Mouse (Mus musculus): ENCODE measurements around the gene Itga5. TPM values are rescaled to one million over a fixed set of nuclear protein-coding genes. Genes with fewer than 3 reads are reported as not detected.
A peak's percentile ranks its signal among the peaks of the same experiment; 100 is the strongest.

Itga5 gene
- total RNA-seq, 2 experiments from 2014 or later: 9.5 to 15.2 TPM

DNA sequence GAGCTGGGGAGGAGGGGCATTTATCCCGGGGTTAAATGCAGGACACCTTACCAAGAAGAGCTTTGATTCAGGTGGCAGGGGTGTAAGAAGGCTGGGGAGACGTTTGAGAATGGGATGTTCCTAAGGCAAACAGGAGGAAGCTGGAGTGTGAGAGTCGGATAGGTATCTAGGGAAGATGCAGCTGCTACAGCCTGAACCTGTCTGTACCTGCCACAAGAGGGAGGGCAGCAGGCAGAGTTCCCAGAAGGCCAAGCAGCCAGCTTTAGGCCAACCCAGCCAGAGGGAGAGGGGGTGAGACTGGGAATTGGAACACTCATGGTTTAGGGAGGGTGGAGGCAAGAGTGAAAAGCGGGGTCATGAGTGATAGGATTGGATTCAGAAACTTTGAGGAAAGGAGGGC, 25.8 kb downstream of the Itga5 start:
- DNase-seq: no peak

- DNase-seq: peak; percentile 54
Measured at GRCm38 (mm10) chr15:103339961-103340337, 26.6 kb downstream of the Itga5 start, which contains the start of gene Zfp385a. TSS of gene Zfp385a (minus strand) at chr15:103340093.

DNA sequence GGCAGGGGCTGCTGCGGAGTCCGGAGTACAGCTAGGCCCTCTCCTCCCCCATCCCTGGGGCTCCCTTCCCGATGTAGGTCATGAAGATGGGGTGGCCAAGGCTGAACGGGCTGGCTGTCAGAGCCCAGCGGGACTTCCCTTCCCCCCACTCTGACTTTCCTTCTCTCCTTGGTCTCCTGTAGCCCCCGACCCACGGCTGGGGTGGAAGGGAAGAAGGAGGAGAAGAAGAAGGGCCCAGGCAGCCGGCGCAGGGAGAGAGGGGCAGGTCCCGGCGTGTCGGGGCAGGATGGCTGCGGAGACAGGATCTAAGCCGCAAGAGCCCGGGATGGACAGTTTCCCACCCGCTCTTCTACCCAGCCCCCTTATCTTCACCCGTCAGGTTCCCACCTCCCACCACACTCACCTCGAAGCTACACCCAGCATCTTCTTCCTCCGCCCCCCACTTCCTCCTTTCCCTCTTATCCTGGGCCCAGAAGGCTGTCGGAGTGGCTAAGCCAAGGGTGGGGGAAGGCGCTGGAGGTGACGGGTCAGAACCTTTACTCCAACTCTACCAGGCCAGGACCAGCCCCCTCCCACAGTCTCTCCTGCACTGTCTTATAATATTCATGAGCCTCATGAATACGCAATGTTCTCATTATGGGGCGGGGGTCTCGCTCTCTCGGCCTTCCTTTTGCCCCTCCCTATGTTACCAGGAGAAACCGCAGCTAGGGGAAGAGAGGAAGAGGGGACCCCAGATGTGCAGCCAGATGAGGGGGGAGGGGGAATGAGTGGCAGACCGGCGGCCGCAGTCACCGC, 27.2 kb downstream of the Itga5 start:
- DNase-seq: no peak

GRCm38 (mm10) chr15:103338829-103339165, 27.8 kb downstream of the Itga5 start:
- DNase-seq: no peak

DNA sequence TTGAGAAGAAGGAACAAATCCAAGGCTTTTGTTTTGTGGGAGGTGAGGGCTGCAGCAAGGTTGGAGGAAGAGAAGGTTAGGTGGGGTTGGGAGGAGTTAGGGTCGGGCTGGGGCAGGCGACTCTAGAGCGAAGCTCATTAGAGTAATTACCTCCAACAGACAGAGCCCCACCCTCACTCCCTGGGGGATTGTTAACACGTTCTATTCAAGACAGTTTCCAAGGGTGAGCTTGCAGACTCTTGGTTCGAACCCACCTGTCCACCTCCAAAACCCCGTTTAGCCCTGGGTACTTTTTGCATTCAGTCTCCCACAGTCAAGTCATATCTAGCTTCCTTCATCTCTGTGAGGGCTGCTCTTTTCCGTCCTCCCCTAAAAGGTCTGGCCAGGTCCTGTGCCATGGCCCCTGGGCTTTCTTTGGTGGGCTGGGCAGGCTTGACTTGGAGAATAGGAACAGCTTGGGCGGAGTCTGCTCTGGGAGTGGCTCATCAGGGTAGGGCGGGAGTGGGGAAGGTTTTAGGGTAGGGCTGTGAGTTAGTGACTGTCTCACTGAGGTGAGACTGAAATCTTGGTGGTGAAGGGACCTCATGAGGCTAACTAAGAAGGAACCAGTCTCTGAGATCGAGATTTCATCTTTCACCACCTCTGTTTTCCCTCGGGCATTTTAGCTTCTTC, 29.4 kb downstream of the Itga5 start:
- no peak for DNase-seq

- no peak for DNase-seq
Measured at GRCm38 (mm10) chr15:103335488-103336235, 30.9 kb downstream of the Itga5 start.

DNA sequence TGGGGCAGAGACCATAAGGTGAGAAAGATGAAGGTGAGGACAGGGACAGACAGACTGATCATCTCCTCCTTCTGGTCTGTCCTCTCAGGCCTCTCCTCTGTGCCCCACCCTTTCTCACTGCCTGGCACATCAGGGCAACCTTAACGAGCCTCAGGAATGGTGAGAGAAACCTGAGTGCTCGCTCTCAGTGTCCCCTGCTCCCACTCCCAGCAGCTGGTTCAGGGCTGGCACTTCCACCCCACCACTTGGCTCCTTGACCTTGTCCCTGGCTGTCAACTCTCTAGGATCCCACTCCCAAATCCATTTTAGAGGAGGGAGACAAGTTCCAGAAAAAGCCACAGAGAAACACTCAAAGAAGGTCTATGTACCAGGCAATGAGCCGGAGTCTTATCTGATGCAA, 31.5 kb downstream of the Itga5 start:
- no peak for DNase-seq

GRCm38 (mm10) chr15:103334194-103334593, 32.4 kb downstream of the Itga5 start:
- DNase-seq: no peak

- no peak for DNase-seq
Measured at GRCm38 (mm10) chr15:103333738-103334137, 32.8 kb downstream of the Itga5 start.

DNA sequence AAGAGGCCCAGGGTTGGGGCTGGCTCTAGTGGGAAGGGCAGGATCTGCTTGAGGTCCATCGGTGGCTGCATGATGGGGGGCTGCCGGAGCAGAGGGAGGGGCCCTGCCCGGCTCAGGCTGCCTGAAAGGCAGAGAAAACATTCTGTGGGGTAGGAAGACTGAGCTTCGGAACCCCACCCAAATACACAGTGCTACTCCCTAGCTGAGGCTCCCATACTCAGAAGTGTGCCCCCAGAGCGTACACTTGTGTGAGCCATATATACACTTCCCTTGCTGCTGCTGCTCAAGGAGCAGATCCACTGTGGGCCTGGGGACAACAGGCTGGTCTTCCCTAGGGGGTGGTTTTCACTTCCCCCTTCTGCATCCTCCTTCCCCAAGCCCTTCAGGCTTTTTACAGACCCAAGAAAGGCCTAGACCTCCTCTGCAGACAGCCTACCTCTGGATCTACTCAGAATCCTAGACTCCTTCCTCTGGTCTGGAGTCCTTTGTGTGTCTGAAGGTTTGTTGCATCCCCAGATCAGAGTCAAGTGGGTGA, 33.4 kb downstream of the Itga5 start:
- DNase-seq: no peak

DNA sequence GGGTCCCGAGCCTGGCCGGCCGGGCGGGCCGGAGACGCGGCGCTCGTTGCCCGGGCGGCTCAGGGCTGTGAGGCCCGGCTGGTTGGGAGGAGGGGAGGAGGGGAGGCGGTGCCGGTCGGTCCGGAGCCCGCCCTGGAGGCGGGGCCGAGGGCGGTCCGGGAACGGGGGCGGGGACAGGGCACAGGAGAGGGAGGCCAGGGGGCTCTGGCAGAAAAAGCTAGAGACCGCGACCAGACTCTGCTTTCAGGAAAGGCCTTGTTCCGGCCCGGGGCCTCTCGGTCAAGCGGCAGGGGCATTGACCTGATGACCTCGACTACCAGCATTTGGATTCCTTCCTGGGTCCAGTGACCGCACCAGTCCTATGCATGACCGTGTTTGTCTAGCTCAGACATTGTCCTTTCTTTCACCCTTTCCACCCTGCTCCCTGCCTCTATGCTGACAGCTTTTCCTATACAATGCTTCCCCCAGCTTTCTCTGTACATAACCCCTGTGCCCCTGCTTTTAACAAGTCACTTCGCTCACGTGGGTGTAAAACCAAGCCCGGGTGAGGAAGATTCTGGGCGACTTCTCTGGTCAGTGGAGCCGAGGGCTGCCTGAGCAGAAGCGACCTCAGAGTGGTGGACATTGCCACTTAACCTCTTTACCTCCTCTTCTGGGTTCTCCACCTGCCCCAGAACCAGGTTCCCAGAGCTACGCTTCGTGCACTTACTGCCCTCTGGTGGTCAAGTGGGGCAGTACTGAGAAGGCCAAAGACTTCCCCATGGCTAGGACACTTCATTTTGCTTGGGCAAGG, 42.9 kb downstream of the Itga5 start:
- DNase-seq: peak; percentile 89

DNA sequence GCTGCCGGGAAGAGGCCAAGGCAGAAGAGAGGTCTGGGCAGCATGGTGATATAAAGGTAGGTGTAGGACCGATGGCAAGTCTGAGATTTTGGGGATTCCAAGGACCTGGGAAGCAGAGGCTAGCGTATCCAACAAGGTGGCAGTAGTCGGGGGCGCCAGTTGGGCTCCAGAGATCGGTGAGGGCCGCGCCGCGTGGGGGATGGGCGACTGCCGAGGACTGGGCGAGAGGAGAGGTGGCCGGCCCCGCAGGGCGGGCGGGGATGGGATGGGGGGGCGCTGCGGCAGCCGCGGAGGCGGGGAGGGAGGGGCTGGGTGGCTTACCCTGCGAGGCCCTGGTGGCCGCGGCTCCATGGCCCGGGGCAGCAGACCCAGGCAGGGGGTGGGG, 43.5 kb downstream of the Itga5 start:
- DNase-seq: no peak

GRCm38 (mm10) chr15:103322396-103322795, 44.2 kb downstream of the Itga5 start:
- DNase-seq: no peak

GRCm38 (mm10) chr15:103321076-103321475, 45.5 kb downstream of the Itga5 start:
- no peak for DNase-seq

DNA sequence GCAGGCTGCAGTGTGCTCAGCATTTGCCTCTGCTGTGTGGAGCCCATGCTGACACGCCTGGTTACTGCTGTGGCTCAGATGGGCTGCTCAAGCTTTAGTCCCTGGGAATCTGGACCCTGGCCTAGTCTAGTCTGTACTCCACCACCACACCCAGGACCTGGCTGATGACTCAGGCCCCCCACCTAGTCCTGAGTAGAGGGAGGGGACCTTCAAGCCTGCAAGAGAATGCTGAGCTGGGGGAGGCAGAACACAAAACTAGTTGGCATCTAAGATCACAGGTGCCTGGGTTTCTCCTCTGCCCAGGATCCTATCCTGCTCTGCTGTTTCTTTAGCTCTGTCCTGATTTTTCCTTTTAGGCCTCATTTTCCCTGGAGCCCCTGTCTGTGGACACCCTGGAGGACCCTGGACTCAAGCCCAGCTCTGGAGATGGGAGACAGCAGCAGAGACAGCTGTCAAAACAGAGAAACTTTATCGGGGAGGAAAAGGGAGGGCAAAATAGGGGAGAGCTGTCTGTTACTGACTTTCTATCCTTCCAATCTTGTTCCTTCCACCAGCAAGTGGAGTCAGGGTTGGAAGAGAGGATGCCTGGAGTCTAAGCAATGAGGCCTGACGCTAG, 48.3 kb downstream of the Itga5 start:
- peak; percentile 54 for DNase-seq

- DNase-seq: no peak
Measured at GRCm38 (mm10) chr15:103317731-103318130, 48.8 kb downstream of the Itga5 start.

- DNase-seq: no peak
Measured at GRCm38 (mm10) chr15:103317120-103317519, 49.4 kb downstream of the Itga5 start.

- peak; percentile 82 for DNase-seq
Measured at GRCm38 (mm10) chr15:103315979-103316776, 50.4 kb downstream of the Itga5 start.

GRCm38 (mm10) chr15:103315011-103315502, 51.5 kb downstream of the Itga5 start:
- peak; percentile 74 for DNase-seq

- no peak for DNase-seq
Measured at GRCm38 (mm10) chr15:103314181-103314580, 52.4 kb downstream of the Itga5 start.
